Mouse (Mus musculus) kidney, embryonic 14.5 days (tissue): ENCODE data around the gene Ttc21a. TPM values are rescaled to one million over a fixed set of nuclear protein-coding genes. Genes with fewer than 3 reads are reported as not detected.
A peak's percentile ranks its signal among the peaks of the same experiment; 100 is the strongest.

ENCODE experiments used
- ATAC-seq: fragments of 200-750 bp; cut with Nextera tagmentation; 2 replicates; pipeline ENCODE4 v1.8.0; 2017; ENCODE audit warnings: moderate number of reproducible peaks, mild to moderate bottlenecking, moderate TSS enrichment, moderate library complexity; ENCODE audit not compliant: low FRiP score, low TSS enrichment
- H3K27ac ChIP-seq: fragments of 300-500 bp; sonication (generic); 2 replicates; pipeline ENCODE4 v1.5.1; 2014; ENCODE audit warnings: low read depth, mild to moderate bottlenecking, low read length, moderate library complexity, mixed read lengths
- H3K27me3 ChIP-seq: fragments of 300-500 bp; sonication (generic); 2 replicates; pipeline ENCODE4 v1.6.1; 2014; ENCODE audit warnings: mild to moderate bottlenecking, low read length; ENCODE audit not compliant: control insufficient read depth, insufficient read depth
- H3K36me3 ChIP-seq: fragments of 300-500 bp; sonication (generic); 2 replicates; pipeline ENCODE4 v1.6.1; 2014; ENCODE audit warnings: low read length, mixed read lengths; ENCODE audit not compliant: control insufficient read depth, insufficient read depth
- H3K4me1 ChIP-seq: fragments of 300-500 bp; sonication (generic); 2 replicates; pipeline ENCODE4 v1.6.1; 2014; ENCODE audit warnings: low read length, mixed read lengths; ENCODE audit not compliant: control insufficient read depth, insufficient read depth
- H3K4me2 ChIP-seq: fragments of 300-500 bp; sonication (generic); replicated peaks from 2 replicates; pipeline ENCODE4 v1.6.1; 2014; ENCODE audit warnings: low read depth, mild to moderate bottlenecking, low read length
- H3K4me3 ChIP-seq: fragments of 300-500 bp; sonication (generic); 2 replicates; pipeline ENCODE4 v1.5.1; 2014; ENCODE audit warnings: mild to moderate bottlenecking, low read length
- H3K9ac ChIP-seq: fragments of 300-500 bp; sonication (generic); 2 replicates; pipeline ENCODE4 v1.6.1; 2014; ENCODE audit warnings: low read depth, mild to moderate bottlenecking, low read length, moderate library complexity
- H3K9me3 ChIP-seq: fragments of 300-500 bp; sonication (generic); 2 replicates; pipeline ENCODE4 v1.6.1; 2016; ENCODE audit warnings: low read length; ENCODE audit not compliant: control insufficient read depth
- WGBS: fragments of 180-500 bp; shearing (Covaris S2); extraction: QIAGEN DNeasy Blood & Tissue Kit; methylation state at CpG from one replicate; pipeline ENCODE4 v1.1.7; 2014; 5-methylcytosine and 5-hydroxymethylcytosine counted together
- polyA plus RNA-seq: library from polyadenylated mRNA; unstranded; fragments of >200 nt; fragmentation: Nextera tagmentation; extraction: Ambion mirVana; gene quantifications from 2 replicates; pipeline ENCODE4 v1.2.1, GENCODE M21; 2014

Gene Ttc21a
- polyA plus RNA-seq, result 0.06 and 0.19 TPM in 2 replicates

GRCm38 (mm10) chr9:119937005-119937773 is at the start of gene Ttc21a, which contains the start of gene Gorasp1:
TSS of gene Ttc21a (plus strand) at chr9:119937606.
TSS of gene Gorasp1 (minus strand) at chr9:119937565.
- H3K4me3 ChIP-seq, result peak within 1 kb of the TSS; percentile 59
- peaks cover 9% of the 10 kb centered on the region; the same call in 1 of the 2 replicates for H3K4me1 ChIP-seq
- WGBS, result 5% methylated on average over 40 of the region's 40 CpGs
- peak within 1 kb of the TSS; percentile 44; the same call in 1 of the 2 replicates for H3K27ac ChIP-seq
- peak within 1 kb of the TSS; percentile 78 for H3K9ac ChIP-seq
- no peaks in the 10 kb centered on the region for H3K36me3 ChIP-seq
- no peaks in the 10 kb centered on the region for H3K9me3 ChIP-seq
- peak; percentile 96 for ATAC-seq
- no peaks in the 10 kb centered on the region for H3K27me3 ChIP-seq
- H3K4me2 ChIP-seq, result peak within 1 kb of the TSS; percentile 85

GRCm38 (mm10) chr9:119888843-119889246 is 48.6 kb upstream of the Ttc21a start:
- ATAC-seq, result peak; percentile 79
- no peak overlapping the region for H3K27ac ChIP-seq

GRCm38 (mm10) chr9:119889446-119889845 is 48.0 kb upstream of the Ttc21a start:
- ATAC-seq, result no peak
- no peak overlapping the region for H3K4me3 ChIP-seq
- WGBS, result 81% methylated on average over 9 of the region's 9 CpGs
- H3K36me3 ChIP-seq, result no peaks in the 10 kb centered on the region
- no peaks in the 10 kb centered on the region for H3K27me3 ChIP-seq
- no peak overlapping the region for H3K27ac ChIP-seq
- no peak overlapping the region for H3K4me2 ChIP-seq
- H3K4me1 ChIP-seq, result no peaks in the 10 kb centered on the region
- H3K9me3 ChIP-seq, result no peaks in the 10 kb centered on the region
- no peak overlapping the region for H3K9ac ChIP-seq

More at GRCm38 (mm10) chr9:119888843-119889246, 48.6 kb upstream of the Ttc21a start:
- H3K4me3 ChIP-seq, result no peak overlapping the region
- H3K36me3 ChIP-seq, result no peaks in the 10 kb centered on the region
- no peak overlapping the region for H3K9ac ChIP-seq
- no peaks in the 10 kb centered on the region for H3K9me3 ChIP-seq
- H3K27me3 ChIP-seq, result no peaks in the 10 kb centered on the region
- H3K4me1 ChIP-seq, result no peaks in the 10 kb centered on the region
- no peak overlapping the region for H3K4me2 ChIP-seq
- 51% methylated on average over 2 of the region's 2 CpGs for WGBS

- Histone ChIP-seq H3K9ac (no peak overlapping the region), H3K27ac (no peak overlapping the region), H3K4me1 (peaks cover 2% of the 10 kb centered on the region; the same call in 1 of the 2 replicates), H3K4me3 (no peak overlapping the region), H3K36me3 (no peaks in the 10 kb centered on the region), H3K4me2 (no peak overlapping the region), H3K9me3 (no peaks in the 10 kb centered on the region), H3K27me3 (no peaks in the 10 kb centered on the region)
- 39% methylated on average over 2 of the region's 2 CpGs for WGBS
- ATAC-seq, result no peak
Observed at GRCm38 (mm10) chr9:119890692-119891091, 46.7 kb upstream of the Ttc21a start.

- Histone ChIP-seq H3K9ac (peak overlapping the region; percentile 87; the same call in 1 of the 2 replicates), H3K4me3 (no peak overlapping the region; the same call in 1 of the 2 replicates)
Observed at GRCm38 (mm10) chr9:119893881-119894280, 43.5 kb upstream of the Ttc21a start.

GRCm38 (mm10) chr9:119894339-119895009 is 42.9 kb upstream of the Ttc21a start, which contains the start of gene Wdr48:
TSS of gene Wdr48 (plus strand) at chr9:119894878.
- peak within 1 kb of the TSS; percentile 87 for H3K9ac ChIP-seq
- peaks cover 8% of the 10 kb centered on the region; the same call in 1 of the 2 replicates for H3K4me1 ChIP-seq
- H3K9me3 ChIP-seq, result no peaks in the 10 kb centered on the region
- no peaks in the 10 kb centered on the region for H3K27me3 ChIP-seq
- peak within 1 kb of the TSS; percentile 96 for H3K4me3 ChIP-seq
- H3K36me3 ChIP-seq, result peaks cover under 1% of the 10 kb centered on the region; the same call in 1 of the 2 replicates
- ATAC-seq, result peak; percentile 99
- H3K27ac ChIP-seq, result peak within 1 kb of the TSS; percentile 70
- WGBS, result 4% methylated on average over 34 of the region's 34 CpGs
- peak within 1 kb of the TSS; percentile 89 for H3K4me2 ChIP-seq

More at GRCm38 (mm10) chr9:119893881-119894280, 43.5 kb upstream of the Ttc21a start:
- Histone ChIP-seq H3K4me1 (peaks cover 8% of the 10 kb centered on the region; the same call in 1 of the 2 replicates), H3K9me3 (no peaks in the 10 kb centered on the region), H3K4me2 (peak overlapping the region; percentile 89; the same call in 1 of the 2 replicates), H3K27me3 (no peaks in the 10 kb centered on the region), H3K36me3 (no peaks in the 10 kb centered on the region), H3K27ac (peak overlapping the region; percentile 70; the same call in 1 of the 2 replicates)
- 87% methylated on average over 5 of the region's 5 CpGs for WGBS
- no peak for ATAC-seq

- peak; percentile 75 for ATAC-seq
- Histone ChIP-seq H3K36me3 (peaks cover 4% of the 10 kb centered on the region; the same call in 1 of the 2 replicates), H3K27ac (peak overlapping the region; percentile 70), H3K9me3 (no peaks in the 10 kb centered on the region), H3K9ac (peak overlapping the region; percentile 87), H3K4me2 (peak overlapping the region; percentile 89), H3K27me3 (no peaks in the 10 kb centered on the region), H3K4me3 (peak overlapping the region; percentile 96), H3K4me1 (peaks cover 8% of the 10 kb centered on the region; the same call in 1 of the 2 replicates)
- 1% methylated on average over 31 of the region's 71 CpGs for WGBS
Observed at GRCm38 (mm10) chr9:119895040-119895721, 42.2 kb upstream of the Ttc21a start.

- Histone ChIP-seq H3K36me3 (peaks cover 28% of the 10 kb centered on the region), H3K4me3 (no peak overlapping the region), H3K27me3 (no peaks in the 10 kb centered on the region), H3K9ac (no peak overlapping the region), H3K9me3 (no peaks in the 10 kb centered on the region), H3K27ac (no peak overlapping the region), H3K4me1 (peaks cover 8% of the 10 kb centered on the region; the same call in 1 of the 2 replicates), H3K4me2 (no peak overlapping the region)
- no peak for ATAC-seq
- WGBS, result 93% methylated on average over 2 of the region's 2 CpGs
Observed at GRCm38 (mm10) chr9:119899446-119899845, 38.0 kb upstream of the Ttc21a start.
